Mouse (Mus musculus): ENCODE results near the gene Zfp428.
A peak's percentile ranks its signal among the peaks of the same experiment; 100 is the strongest.

Zfp428 gene

DNA sequence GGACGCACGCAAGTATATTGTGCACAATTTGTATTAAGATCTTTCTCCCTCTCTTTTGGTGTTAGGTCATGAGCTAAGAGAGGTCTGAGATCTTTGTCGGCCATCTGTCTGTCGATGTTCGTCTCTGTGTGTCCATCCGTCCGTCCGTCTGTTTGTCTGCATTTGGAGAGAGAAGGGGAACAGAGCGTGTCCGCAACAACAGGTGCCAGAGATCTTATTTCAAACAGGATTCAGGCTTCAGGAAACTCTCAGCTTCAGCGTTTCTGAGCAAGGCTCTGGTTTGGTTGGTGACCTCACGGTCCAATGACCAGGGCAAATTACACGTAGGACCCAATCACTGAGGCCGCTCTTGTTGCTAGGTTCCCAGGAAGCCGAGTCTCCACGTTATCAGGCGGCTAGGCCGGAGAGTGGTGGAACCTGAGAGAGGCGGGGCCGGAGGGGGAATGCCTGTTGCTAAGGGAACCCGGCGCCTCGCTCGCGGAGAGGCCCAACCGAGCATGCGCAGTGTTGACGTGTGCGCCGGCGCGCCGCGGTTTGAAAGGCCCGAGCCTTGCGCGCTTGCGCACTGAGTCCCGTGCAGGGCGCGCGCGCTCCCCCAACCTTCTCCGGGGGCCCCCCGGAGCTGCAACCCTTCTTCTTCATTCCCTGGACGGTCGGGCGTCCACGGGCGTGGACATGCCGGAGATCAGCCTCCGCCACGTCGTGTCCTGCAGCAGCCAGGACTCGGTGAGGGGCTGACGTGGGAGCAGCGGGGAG lies 40.0 kb downstream of the Zfp428 start:
- DNase-seq (ENCODE audit: low read depth, low spot score): peak; percentile 97

DNA sequence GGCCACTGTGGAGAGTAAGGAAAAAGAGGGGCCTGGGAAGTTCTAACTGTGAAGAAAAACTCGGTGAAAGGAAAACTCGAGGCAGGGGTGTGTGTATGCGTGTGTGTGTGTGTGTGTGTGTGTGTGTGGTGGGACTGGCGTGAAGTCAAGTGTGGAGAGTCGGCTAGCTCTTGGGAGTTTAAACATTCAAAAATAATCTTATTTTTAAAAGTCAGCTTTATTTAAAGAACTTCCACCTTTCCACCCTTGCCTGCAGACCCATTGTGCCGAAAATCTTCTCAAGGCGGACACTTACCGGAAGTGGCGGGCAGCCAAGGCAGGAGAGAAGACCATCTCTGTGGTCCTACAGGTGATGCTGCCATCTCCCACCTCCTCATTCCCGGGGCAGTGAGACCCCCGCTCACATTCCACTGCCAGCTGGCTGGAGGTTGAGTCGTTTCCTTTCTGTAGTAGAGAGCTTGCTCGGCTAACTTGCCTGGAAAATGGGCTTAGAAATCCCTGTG lies 40.8 kb downstream of the Zfp428 start:
- DNase-seq (ENCODE audit: low read depth, low spot score): no peak

DNA sequence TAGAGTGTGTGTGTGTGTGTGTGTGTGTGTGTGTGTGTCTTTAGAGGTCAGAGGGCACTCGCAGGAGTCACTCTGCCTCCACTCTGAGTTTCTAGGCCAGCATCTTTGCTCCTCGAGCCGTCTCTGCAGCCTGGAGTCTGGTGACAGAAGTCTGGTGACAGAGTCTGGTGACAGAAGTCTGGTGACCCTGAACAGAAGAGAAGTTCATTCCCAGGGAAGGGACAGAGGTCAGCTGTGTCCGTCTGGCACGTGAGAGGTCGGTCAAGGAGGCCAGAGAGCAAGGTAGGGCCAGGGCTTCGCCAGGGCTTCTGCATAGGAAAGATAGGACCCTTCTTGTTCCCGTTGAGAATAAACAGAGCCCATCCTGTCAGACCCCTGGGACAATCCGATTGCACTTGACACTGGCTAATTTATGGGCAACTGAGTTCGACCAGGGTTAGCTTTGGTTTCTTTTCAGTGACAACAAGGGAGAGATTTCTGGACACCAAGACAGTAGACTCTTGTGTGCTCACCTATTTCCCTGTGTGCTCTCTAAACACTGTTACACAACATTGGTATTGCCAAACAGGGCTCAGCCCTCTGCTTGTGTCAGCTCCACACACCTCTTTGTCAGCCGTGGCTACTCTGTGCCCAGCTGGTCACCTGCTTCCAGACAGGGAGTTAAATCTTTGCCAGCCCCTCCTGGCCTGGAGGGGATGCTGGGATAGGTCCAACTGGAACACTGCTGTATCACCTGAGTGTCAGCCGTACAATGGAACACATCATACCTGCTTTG lies 45.4 kb downstream of the Zfp428 start:
- DNase-seq (ENCODE audit: low read depth, low spot score): no peak

DNA sequence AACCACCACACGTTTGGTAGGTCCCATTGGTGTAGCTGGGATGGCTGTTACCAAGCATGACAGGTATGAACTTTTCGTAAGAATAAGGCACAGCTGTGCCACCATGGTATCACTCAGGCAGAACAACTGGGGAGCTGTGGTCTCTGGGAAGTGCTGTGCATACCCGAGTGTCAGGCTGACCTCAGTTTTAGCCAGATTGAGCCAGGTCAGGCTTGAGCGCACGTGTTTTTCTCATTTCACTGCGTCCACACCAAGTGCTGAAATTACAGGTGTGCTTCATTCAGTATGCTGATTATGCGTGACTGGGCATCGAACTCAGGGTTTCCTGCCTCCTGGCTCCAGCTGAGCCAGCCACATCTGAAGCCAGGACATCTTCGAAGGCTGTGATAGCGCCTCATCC lies 49.0 kb downstream of the Zfp428 start:
- no peak for DNase-seq (ENCODE audit: low read depth, low spot score)

DNA sequence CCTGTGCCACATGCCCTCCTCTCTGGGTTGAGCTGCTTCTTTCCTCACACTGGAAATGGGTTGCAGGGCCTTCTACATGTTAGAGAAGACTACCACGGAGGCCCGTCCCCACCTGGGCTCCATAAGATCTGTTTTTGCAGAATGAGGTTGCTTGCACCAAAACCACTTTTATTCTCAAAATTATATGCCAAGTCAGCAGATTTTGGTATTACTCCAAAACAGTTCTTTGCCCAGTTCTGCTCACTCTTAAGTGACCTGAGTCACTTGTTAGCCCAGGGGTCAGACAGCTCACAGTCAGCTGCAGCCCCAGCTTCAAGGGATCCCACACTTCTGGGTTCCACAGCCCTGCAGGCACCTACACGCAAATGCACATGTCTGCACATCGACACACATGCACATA lies 54.6 kb downstream of the Zfp428 start:
- no peak for DNase-seq (ENCODE audit: low read depth, low spot score)

DNA sequence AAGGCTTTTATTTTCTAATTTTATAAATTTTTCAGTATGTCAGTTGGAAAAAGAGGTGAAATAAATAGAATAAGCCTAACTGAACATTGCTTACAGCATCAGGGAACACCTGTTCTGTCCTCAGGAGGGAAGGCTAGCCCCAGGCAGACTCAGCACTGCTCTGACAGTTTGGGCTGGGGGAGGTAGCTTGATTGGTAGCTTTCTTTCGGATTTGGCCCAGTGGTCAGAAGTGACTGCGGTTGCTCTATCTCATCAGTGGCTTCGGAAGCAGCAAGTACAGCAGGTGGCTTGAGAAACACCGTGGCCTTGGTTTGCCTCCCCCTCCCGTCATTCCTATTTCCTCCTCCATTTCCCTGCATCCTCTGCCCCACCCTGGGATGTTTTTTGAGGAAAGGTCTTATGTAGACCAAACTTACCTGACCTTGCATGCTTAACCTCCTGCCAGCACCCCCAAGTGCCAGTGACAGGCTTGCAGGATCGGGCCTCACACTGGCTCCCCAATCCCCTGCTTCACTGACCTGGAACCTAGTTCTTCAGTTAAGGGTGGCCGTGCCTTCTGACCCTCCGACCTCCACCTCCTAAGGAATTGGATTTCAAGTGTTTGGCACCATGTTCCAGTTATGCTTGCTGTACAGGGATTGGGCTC lies 56.5 kb downstream of the Zfp428 start:
- no peak for DNase-seq (ENCODE audit: low read depth, low spot score)

DNA sequence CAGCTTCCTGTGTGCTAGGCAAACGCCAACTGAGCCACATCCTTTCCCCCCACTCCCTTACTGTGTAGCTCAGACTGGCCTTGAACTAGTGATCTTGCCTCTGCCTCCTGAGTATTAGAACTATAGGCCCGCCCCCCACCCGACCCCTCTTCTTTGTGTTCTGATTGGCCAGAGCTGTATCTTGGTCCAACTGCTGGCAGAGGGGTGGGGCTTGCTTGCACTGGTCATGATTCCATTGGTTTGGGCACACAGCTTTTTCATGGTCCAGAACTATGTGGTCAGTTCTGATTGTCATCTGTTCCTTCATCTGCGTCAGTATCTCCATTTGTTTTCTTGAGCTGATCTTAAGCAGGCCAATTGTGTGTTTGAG lies 57.0 kb downstream of the Zfp428 start:
- DNase-seq (ENCODE audit: low read depth, low spot score): no peak

DNA sequence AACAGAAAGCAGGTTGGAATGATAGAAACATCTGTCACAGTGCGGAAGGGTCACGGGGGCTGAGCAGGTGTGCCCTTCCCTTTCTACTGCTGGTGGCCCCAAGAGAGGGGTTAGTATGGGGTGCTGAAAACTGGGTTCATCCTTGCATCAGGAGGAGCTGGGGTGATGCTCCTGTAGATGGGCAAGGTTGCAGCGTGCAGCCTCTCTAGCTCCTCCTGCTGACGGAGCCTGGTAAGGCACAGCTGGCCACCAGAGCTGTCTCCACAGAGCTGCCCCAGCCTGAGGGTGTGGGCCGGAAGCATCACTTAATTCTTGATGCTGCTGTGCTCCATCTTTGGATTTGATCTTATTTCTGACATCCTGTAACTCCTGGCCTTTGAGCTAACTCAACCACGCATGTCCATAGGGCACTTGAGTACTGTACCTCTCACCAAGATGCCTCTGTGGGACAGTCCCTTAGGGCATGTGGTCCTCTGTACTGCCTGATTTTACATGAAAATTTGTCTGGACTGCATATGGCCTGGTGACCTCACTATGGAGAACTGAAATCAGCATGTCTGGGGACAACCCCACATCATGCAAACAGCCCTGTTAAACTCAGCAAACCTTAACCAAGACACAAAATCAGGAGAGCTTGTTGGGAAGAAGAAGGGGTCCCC lies 57.9 kb downstream of the Zfp428 start:
- DNase-seq (ENCODE audit: low read depth, low spot score): peak; percentile 75
